Mouse (Mus musculus): ENCODE measurements around the gene Foxd3. TPM values are rescaled to one million over a fixed set of nuclear protein-coding genes. Genes with fewer than 3 reads are reported as not detected.
"Not testable (repeated sequence)": the region's sequence is repeated elsewhere in the genome, so short reads cannot be mapped to it uniquely, and the experiment has no call there.

Gene Foxd3
- not detected in 2 replicates for polyA plus RNA-seq (2015; fragmentation: Nextera tagmentation; extraction: Ambion mirVana)

GRCm38 (mm10) chr4:99655937-99656604 is at the start of gene Foxd3:
TSS of gene Foxd3 (plus strand) at chr4:99656299.
- H3K4me2 ChIP-seq, result peak within 1 kb of the TSS; percentile 48
- peaks cover 21% of the 10 kb centered on the region for H3K4me1 ChIP-seq (replicated peaks)
- no peak within 1 kb of the TSS for H3K9ac ChIP-seq
- H3K36me3 ChIP-seq (replicated peaks), result no peaks in the 10 kb centered on the region
- peaks cover 99% of the 10 kb centered on the region for H3K27me3 ChIP-seq
- H3K4me3 ChIP-seq (replicated peaks), result peak within 1 kb of the TSS; percentile 29
- WGBS (ENCODE audit: insufficient replicate concordance), result 2% methylated on average over 61 of the region's 62 CpGs
- no peak within 1 kb of the TSS for H3K27ac ChIP-seq (replicated peaks)
- ATAC-seq (ENCODE audit: insufficient read depth), result no peak
- no peaks in the 10 kb centered on the region for H3K9me3 ChIP-seq (replicated peaks)

- H3K4me1 ChIP-seq (replicated peaks), result no peaks in the 10 kb centered on the region
- H3K9ac ChIP-seq, result no peak overlapping the region
- no peak overlapping the region for H3K4me3 ChIP-seq (replicated peaks)
- H3K4me2 ChIP-seq, result no peak overlapping the region
- 80% methylated on average over 10 of the region's 10 CpGs for WGBS (ENCODE audit: insufficient replicate concordance)
- no peak overlapping the region for H3K27ac ChIP-seq (replicated peaks)
- H3K9me3 ChIP-seq (replicated peaks), result no peaks in the 10 kb centered on the region
- no peak for ATAC-seq (ENCODE audit: insufficient read depth)
- no peaks in the 10 kb centered on the region for H3K27me3 ChIP-seq
- no peaks in the 10 kb centered on the region for H3K36me3 ChIP-seq (replicated peaks)
Observed at GRCm38 (mm10) chr4:99612156-99612555, 43.9 kb upstream of the Foxd3 start.

GRCm38 (mm10) chr4:99612609-99613350 is 43.3 kb upstream of the Foxd3 start:
- H3K4me2 ChIP-seq, result no peak overlapping the region
- no peak overlapping the region for H3K27ac ChIP-seq (replicated peaks)
- no peak overlapping the region for H3K9ac ChIP-seq
- H3K4me3 ChIP-seq (replicated peaks), result no peak overlapping the region
- H3K27me3 ChIP-seq, result no peaks in the 10 kb centered on the region
- no peaks in the 10 kb centered on the region for H3K4me1 ChIP-seq (replicated peaks)
- H3K36me3 ChIP-seq (replicated peaks), result no peaks in the 10 kb centered on the region
- no peaks in the 10 kb centered on the region for H3K9me3 ChIP-seq (replicated peaks)
- ATAC-seq (ENCODE audit: insufficient read depth), result no peak
- WGBS (ENCODE audit: insufficient replicate concordance), result 45% methylated on average over 12 of the region's 12 CpGs

- Histone ChIP-seq H3K9ac (no peak overlapping the region), H3K27ac (replicated peaks) (no peak overlapping the region), H3K9me3 (replicated peaks) (no peaks in the 10 kb centered on the region), H3K36me3 (replicated peaks) (no peaks in the 10 kb centered on the region), H3K27me3 (peaks cover 7% of the 10 kb centered on the region; the same call in 1 of the 2 replicates), H3K4me1 (replicated peaks) (no peaks in the 10 kb centered on the region), H3K4me2 (no peak overlapping the region), H3K4me3 (replicated peaks) (no peak overlapping the region)
- no peak for ATAC-seq (ENCODE audit: insufficient read depth)
- WGBS (ENCODE audit: insufficient replicate concordance), result 14% methylated on average over 22 of the region's 24 CpGs
Observed at GRCm38 (mm10) chr4:99626047-99626844, 29.9 kb upstream of the Foxd3 start.

GRCm38 (mm10) chr4:99627057-99627456 is 29.0 kb upstream of the Foxd3 start:
- WGBS (ENCODE audit: insufficient replicate concordance), result 69% methylated on average over 13 of the region's 13 CpGs
- H3K4me3 ChIP-seq (replicated peaks), result no peak overlapping the region
- H3K9me3 ChIP-seq (replicated peaks), result no peaks in the 10 kb centered on the region

GRCm38 (mm10) chr4:99636038-99636437 is 20.1 kb upstream of the Foxd3 start:
- WGBS (ENCODE audit: insufficient replicate concordance), result 54% methylated on average over 4 of the region's 4 CpGs
- Histone ChIP-seq H3K27ac (replicated peaks) (no peak overlapping the region), H3K9ac (no peak overlapping the region)

More at GRCm38 (mm10) chr4:99627057-99627456, 29.0 kb upstream of the Foxd3 start:
- Histone ChIP-seq H3K4me2 (no peak overlapping the region), H3K36me3 (replicated peaks) (no peaks in the 10 kb centered on the region), H3K9ac (no peak overlapping the region), H3K27me3 (peaks cover 7% of the 10 kb centered on the region; the same call in 1 of the 2 replicates), H3K27ac (replicated peaks) (no peak overlapping the region), H3K4me1 (replicated peaks) (no peaks in the 10 kb centered on the region)
- no peak for ATAC-seq (ENCODE audit: insufficient read depth)

GRCm38 (mm10) chr4:99636711-99637110 is 19.4 kb upstream of the Foxd3 start:
- H3K27ac ChIP-seq (replicated peaks), result no peak overlapping the region
- H3K4me1 ChIP-seq (replicated peaks), result no peaks in the 10 kb centered on the region
- H3K4me2 ChIP-seq, result no peak overlapping the region
- ATAC-seq (ENCODE audit: insufficient read depth), result no peak
- H3K9ac ChIP-seq, result no peak overlapping the region
- no peaks in the 10 kb centered on the region for H3K9me3 ChIP-seq (replicated peaks)
- H3K4me3 ChIP-seq (replicated peaks), result no peak overlapping the region
- WGBS (ENCODE audit: insufficient replicate concordance), result 63% methylated on average over 4 of the region's 4 CpGs
- H3K27me3 ChIP-seq, result no peaks in the 10 kb centered on the region
- no peaks in the 10 kb centered on the region for H3K36me3 ChIP-seq (replicated peaks)

More at GRCm38 (mm10) chr4:99636038-99636437, 20.1 kb upstream of the Foxd3 start:
- no peak overlapping the region for H3K4me2 ChIP-seq
- no peaks in the 10 kb centered on the region for H3K4me1 ChIP-seq (replicated peaks)
- no peaks in the 10 kb centered on the region for H3K36me3 ChIP-seq (replicated peaks)
- no peak overlapping the region for H3K4me3 ChIP-seq (replicated peaks)
- no peak for ATAC-seq (ENCODE audit: insufficient read depth)
- no peaks in the 10 kb centered on the region for H3K27me3 ChIP-seq
- H3K9me3 ChIP-seq (replicated peaks), result no peaks in the 10 kb centered on the region

GRCm38 (mm10) chr4:99640619-99641018 is 15.5 kb upstream of the Foxd3 start:
- WGBS (ENCODE audit: insufficient replicate concordance), result 80% methylated on average over 5 of the region's 5 CpGs
- ATAC-seq (ENCODE audit: insufficient read depth); H3K27ac ChIP-seq (replicated peaks); H3K9me3 ChIP-seq (replicated peaks); H3K4me3 ChIP-seq (replicated peaks); H3K36me3 ChIP-seq (replicated peaks); H3K4me1 ChIP-seq (replicated peaks); H3K4me2 ChIP-seq; H3K9ac ChIP-seq; H3K27me3 ChIP-seq: not testable (repeated sequence)

- WGBS (ENCODE audit: insufficient replicate concordance), result 30% methylated on average over 3 of the region's 3 CpGs
Observed at GRCm38 (mm10) chr4:99641920-99642319, 14.2 kb upstream of the Foxd3 start.

GRCm38 (mm10) chr4:99645560-99645959 is 10.5 kb upstream of the Foxd3 start:
- no peak for ATAC-seq (ENCODE audit: insufficient read depth)
- Histone ChIP-seq H3K36me3 (replicated peaks) (no peaks in the 10 kb centered on the region), H3K4me1 (replicated peaks) (no peaks in the 10 kb centered on the region), H3K4me2 (no peak overlapping the region), H3K27me3 (peaks cover 45% of the 10 kb centered on the region), H3K9ac (no peak overlapping the region), H3K4me3 (replicated peaks) (no peak overlapping the region), H3K9me3 (replicated peaks) (no peaks in the 10 kb centered on the region), H3K27ac (replicated peaks) (no peak overlapping the region)
- 57% methylated on average over 4 of the region's 4 CpGs for WGBS (ENCODE audit: insufficient replicate concordance)

More at GRCm38 (mm10) chr4:99641920-99642319, 14.2 kb upstream of the Foxd3 start:
- peaks cover 11% of the 10 kb centered on the region; the same call in 1 of the 2 replicates for H3K27me3 ChIP-seq
- no peaks in the 10 kb centered on the region for H3K9me3 ChIP-seq (replicated peaks)
- no peaks in the 10 kb centered on the region for H3K36me3 ChIP-seq (replicated peaks)
- no peak overlapping the region for H3K27ac ChIP-seq (replicated peaks)
- no peak overlapping the region for H3K9ac ChIP-seq
- H3K4me3 ChIP-seq (replicated peaks), result no peak overlapping the region
- ATAC-seq (ENCODE audit: insufficient read depth), result no peak
- no peak overlapping the region for H3K4me2 ChIP-seq
- no peaks in the 10 kb centered on the region for H3K4me1 ChIP-seq (replicated peaks)

Data from liver, embryonic 15.5 days (tissue).